Mouse (Mus musculus) adrenal gland, adult (tissue): ENCODE data around the gene Zmynd8.

ENCODE experiments used
- DNase-seq, 2 experiments: peaks; one replicate each; pipeline ENCODE4 v3.0.0; 2022 to 2023; ENCODE audit warnings: low spot score in 1 of 2; ENCODE audit not compliant: inconsistent age in 2 of 2

The Zmynd8 gene

DNA sequence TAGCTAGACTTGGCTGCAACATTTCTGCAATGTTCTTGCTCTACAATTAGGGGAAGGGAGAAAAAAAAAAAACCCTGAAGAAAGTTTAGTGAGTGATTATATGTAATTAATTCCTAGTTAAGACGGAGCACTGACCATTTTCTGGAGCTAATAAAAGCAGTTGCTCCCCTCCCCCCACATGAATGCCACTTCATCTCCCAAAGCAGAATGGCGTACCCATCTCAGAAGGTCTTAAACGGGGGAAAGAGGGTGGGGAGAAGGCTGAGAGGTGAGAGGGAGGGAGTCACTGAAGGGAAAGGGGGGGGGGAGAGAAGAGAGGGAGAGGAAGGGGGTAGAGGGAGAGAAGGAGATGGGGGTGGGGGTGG lies 17.6 kb downstream of the Zmynd8 start:
- no peak for DNase-seq

DNA sequence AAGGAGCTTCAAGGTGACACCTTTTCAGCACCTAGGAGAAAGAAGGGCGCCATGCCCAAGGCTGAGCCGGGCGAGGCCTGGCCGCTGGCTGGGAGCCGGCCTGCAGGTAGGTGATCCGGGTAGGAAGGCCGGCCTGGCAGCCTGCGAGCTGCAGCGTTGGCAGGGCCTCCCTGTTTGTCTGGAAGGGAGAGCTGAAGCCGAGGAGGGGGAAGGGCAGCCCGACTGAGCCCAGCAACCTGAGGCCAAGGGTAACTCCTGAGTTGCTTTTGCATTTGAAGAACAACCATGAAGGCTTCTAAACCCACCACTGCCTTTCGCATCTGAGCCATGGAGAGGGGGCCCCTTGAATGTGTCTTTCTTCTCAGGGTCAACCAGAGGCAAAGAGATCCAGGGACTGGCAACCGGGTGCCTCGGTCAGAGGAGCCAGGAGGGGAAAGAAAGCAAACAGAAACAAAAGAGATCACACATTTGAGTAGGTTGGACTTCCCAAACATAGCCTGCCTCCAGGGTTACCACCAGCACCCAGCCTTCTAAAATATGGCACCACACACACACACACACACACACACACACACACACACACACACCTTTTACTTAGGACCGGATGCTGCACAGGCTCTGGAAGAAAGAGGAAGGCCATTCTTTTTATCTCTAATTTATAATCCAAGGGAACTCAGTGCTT lies 18.2 kb downstream of the Zmynd8 start:
- peak; percentile 80 to 93 for DNase-seq

DNA sequence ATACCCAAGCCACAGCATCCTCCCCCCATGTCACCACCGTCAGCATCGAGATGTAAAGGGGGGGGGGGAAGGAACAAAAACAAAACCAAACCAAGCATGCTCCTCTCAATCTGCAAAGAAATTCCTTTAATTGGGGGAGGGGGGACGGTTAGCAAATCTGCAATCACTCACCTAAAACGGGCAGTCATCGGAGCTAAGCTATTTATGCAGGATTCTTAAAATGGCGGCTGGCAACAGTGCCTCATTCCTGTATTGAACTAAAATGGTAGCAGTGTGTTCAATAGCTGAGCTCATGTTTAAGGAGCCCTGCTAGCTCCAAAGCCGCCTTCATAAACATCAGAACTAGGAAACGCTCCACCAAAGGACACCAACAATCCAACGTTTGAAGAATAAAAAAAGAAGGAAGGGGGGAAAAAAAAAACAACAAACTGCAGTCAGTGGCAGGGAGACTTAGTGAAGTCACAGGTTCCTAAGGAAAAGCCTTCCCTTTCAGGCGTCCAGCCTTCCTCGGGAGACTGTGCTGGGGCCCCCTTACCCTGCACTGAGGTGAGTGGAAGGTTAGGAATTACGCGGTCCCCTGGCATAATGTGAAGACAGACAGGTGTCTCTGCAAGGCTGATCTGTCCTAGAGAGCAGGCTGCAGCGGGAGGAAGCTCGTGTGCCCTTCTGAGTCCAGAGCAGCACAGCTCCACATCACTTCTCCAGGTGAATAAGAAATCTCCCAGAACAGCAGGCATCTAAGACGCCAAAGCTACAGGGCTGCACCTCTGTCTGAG lies 19.2 kb downstream of the Zmynd8 start:
- peak; percentile 36 to 73 for DNase-seq

DNA sequence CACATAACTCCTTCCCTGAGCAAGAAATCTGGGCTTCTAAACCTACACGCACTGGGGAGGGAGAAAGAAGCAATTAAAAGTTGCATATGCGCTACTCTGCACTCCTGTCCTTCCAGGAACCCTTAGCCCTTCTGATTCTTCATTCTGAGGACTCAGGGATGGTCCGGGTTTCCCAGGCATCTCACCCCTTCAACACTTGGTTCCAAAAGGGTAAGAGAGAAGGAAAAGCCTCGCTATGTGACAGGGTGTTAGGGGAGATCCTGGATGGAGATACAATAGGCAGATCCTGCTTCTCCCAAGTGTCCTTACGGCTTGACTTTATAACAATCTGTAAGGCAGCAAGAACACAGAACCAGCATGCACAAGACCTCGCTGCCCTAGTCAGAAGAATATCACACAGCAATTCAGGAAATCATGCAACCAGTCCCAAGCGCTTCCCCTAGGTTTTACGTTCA lies 19.9 kb downstream of the Zmynd8 start:
- peak in 1 of 2 experiments; percentile 56 for DNase-seq

DNA sequence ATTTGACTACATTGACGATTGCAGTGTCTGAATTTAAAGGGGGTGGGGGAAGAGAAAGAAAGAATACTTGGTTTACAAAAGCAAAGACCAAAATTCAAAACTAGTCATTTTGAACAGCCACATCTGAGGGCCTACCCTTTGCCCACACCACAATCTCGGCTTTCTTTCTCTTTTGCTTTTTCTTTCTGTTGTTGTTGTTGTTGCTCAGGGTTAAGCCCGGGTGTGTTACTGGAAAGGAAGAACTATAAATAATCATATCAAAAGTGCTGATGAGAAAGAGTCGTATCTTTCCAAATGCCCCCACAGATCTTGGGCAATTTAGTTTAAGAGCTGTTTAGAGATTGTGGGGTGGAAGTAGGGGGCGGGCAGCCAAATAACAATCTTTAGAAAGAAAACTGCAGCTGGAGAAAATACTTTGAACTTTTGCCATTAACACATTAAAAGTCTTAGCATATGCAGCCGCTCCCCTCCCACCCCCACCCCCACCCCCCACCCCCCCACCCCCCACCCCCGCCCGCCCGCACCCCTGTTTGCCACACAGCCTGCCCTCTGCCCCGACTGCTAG lies 20.7 kb downstream of the Zmynd8 start:
- peak in 1 of 2 experiments; percentile 29 for DNase-seq

DNA sequence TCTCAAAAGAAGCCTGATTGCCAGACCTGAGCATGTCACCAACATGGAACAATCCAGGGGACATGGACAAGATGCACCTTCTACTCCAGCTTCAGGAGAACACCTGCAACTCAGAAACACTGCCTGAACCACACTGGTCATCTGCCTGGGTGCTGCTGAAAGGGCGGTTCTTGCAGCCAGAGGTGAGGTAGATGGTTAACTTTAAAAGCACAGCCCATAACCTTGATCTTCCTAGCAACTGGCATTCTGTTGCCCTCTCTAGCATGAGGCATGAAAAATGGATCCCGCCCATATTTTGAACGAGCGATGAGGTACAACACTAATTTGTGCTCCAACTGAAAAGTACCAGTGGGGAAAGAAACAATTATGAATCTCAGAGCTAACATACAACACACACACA lies 21.6 kb downstream of the Zmynd8 start:
- DNase-seq, result peak; percentile 35 to 69

DNA sequence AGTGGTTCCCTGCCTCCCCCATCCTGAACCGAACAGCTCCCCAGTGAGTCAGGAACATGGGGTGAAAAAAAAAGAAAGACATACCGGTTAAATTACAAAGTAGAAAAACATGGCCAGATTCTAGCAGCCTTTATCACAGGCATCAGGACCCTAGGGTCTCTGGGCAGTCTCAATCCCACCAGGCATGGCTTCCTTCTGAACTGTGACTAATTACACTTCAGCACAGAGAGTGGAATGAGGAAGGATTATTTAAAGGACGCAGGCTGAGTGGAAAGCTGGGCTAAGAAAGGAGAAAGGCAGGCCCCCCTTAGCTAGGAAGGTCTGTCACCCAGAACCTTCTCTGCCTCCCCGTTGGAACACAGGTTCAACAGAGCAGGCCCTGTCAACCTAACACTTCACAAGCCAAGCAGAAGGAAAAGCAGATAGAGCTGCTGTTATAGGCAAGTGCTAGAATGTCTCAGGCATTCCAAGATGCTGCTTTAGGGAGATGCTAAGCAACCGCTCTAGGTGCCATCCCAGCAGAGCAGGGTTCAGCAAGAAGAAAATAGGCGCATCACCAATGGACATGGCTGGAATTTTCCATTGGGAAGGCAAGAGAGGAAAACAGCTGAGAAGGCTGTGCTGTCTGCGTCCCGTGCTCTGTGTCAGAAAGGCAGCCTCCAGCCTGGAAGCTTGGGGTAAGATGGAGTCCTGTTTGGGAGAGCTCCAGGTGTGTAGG lies 22.5 kb downstream of the Zmynd8 start:
- DNase-seq, result peak; percentile 36 to 71

DNA sequence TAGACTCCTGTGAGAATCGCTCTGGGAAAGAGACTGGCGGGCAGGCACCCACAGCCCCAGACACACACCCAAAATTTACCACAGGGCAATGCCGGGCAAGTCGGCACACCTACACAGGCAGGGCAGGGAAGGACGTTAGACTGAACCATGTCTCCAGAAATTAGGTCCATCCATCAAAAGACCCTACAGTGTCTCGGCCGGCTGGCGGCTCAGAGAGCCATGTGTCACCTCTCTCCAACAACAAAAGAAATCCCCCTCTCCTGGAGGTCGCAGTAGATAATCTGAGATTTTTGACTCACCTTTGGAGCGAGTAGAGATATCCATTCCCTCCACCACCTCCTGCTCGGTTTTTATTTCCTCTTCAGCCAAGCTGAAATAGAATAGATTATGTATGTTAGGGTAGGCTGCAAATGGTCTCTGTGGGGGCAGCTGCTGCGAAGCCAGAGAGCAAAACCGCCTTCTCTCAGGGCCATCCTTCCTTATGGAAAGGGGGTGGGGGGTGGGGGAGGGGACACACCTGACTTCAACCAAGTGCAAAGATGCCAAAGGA lies 23.3 kb downstream of the Zmynd8 start:
- DNase-seq, result no peak

DNA sequence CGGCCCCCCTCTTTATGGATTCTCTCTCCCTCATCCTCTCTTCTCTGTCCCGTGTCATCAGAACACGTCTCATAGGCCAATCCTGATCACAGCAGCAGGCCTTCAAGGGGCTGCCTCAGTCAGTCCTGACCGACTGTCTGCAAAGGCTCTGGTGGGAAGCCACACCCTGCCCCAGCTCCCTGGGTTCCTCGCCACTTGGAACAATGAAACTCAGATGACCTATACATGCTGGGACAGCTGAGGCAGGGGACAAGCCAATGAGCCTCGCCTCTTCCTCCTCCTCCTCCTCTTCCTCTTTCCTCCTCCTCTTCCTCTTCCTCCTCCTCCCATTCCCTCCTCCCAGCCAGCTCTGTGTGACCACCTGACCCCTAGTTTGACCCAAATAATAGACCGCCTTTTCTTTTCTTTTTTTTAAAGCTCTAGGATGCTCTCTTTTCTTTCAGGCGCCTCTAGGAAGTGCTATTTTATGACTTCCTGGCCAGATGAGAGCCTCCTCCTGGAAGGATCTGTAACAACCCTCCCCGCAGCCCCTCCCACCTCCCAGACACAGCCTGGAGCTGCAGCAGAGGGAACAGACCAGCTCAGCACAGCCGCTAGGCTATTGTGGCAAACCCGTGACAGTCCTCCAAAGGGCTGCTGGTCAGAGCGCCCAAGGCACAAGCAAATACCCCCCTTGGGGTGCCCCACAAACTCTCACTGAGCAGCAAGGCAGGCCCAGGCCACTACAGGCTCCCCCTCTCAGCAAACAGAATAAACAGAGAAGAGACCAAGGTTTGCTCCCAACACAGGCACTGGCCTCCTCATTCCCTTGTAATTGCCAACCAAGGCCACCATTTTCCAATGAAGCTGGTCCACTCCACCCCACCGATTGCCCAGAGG lies 24.1 kb downstream of the Zmynd8 start:
- DNase-seq, result peak; percentile 84 to 91

DNA sequence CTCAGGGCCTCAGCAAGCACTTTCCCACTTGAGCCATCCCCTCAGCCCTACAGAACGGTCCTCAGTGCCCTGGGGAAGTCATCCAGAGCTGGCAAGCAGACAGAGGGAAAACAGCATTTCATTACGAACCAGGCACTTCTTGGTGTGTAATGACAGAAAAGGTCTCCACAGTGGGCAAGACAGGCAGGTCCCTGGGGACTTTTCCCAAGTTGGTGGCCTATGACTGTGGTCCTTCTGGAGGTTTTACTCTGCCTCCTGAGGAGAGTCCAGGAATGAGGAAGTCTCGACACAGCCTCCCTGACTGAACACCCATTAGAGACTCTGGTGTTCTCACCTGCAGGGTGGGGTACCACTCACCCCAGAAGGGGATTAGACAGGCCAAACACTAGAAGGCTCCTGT lies 25.0 kb downstream of the Zmynd8 start:
- no peak for DNase-seq

DNA sequence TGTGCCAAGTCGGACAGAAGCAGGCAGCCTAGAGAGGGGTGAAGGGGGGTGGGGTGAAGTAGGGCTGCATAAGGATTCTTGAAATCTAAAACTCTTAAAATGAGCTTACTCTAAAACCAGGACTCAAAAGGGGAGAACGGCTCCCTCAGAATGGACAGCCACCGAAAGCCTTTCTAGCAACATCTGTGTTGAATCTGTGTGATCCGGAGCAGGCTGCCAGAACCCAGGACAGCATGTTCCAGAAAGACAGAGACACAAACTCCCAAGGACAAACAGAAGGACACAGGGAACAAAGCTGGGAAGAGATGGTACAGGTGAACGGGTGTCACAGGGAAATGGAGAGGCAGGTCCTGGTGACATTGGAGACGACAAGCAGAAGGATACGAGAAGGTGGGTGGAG lies 25.6 kb downstream of the Zmynd8 start:
- peak; percentile 84 to 87 for DNase-seq

DNA sequence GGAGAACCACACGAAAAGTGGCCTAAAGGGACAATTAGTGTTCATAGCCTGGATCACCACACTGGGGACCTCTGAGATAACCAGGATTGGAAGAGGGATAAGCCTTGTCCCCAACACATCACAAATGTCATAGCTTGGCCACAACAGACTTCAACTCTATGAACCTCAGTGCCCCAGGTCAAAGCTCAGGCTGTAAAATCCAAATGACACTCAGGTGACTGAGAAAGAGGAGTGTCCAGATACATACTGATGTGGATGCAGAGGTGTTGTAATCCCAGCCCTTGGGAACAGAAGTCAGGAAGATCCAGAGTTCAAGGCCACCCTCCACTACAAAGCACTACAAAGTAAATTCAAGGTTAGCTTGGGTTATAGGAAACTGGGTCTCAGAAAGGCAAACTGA lies 29.6 kb downstream of the Zmynd8 start:
- peak in 1 of 2 experiments; percentile 54 for DNase-seq

DNA sequence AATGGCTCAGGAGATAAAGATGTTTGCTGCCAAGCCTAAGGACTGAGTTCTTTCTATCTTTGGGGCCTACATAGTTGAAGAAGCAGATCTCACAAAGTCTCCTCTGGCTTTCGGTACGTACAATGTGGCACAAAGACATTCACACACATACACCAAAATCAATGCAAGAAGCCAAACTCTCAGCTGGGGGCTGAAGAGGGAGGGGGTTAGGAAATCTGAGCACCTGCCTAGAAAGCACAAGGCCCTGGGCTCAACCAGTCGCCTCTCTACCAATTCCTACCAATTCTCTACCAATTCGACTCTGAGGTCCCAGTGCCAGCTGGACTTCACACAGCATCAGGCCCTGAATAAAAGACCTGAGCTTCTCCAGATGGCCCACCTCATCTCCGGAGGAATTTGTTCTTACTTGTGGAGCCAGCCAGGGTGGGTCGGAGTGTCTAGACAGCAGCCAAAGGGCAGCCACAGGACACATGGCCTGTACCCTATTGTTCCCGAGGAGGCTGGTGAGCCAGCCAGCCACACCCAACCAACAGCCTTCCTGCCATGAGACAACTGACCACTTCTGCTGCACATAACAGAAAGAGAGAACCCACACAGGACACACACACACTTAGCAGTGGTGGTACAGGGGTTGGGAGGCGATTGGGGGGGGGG lies 30.2 kb downstream of the Zmynd8 start:
- DNase-seq, result peak in 1 of 2 experiments; percentile 73

DNA sequence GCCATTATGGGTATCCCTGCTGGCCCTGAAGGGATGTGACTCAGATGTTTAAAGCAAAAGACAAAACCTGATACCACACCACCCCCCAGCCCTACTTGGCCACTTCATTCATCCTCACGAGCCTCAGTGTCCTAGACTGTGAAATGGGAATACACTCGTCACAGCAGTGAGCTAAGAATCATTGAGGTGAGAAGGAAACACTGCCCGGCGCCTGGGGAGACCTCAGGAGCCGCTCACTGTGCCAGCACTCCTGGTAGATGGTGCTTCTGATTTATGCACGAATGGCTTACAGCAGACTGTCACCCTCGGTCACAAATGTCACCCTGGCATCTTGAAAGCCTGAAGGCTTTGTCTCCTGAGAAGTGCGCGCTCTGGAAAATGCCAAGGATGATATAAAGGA lies 31.3 kb downstream of the Zmynd8 start:
- no peak for DNase-seq

DNA sequence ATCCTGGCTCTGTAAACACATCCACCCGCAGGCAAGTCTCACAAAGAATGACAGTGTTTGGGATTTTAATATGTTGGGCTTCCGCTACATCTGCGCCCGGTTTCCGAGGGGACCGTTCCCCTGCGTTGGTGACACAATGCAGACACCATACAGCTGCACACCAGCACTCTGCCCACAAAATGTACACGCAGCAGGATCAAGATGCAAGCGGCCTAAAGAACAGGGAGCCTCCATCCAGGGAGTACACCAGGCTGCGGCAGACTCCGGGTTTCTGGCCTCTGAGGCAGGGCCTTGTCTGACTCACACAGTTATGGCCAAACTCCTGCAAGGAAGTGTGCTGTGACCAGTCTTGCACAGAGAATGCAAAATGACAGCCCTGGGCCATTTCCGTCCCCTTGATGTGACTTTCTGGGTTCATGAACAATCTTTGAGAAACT lies 31.8 kb downstream of the Zmynd8 start:
- peak; percentile 67 to 82 for DNase-seq

DNA sequence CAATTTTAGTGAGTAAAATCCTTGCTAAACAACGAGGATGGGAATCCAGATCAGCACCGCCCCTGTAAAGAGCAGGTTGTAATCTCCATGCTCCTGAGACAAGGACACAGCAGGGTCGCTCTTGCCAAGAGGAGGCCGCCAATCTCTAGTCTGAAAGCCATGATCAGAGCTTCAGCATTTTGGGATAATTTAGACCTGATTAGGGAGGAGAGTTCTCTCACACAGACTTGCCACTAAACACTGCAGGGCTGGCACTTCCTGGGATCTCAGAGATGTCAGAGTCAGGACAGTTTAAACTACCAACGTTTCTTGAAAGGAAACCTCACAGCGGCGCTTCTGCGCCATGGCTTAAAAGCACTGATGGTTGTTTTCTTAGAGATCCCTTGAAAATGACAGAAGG lies 32.4 kb downstream of the Zmynd8 start:
- peak in 1 of 2 experiments; percentile 76 for DNase-seq

DNA sequence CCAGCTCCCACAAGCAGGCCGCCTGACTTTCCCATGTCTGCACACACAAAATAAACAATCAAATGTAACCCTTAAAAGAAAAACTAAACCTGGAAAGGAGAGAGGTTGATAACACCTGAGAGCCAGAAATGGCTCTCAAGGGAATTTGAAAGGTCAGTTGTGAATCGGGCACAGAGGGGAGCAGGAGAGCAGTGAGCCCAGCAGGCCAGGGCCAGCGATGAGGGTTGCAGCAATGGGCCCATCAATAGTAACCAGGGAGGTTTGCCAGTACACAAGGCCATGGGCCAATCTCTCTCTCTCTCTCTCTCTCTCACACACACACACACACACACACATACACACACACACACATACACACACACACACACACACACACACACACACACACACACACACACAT lies 34.0 kb downstream of the Zmynd8 start:
- peak in 1 of 2 experiments; percentile 64 for DNase-seq

DNA sequence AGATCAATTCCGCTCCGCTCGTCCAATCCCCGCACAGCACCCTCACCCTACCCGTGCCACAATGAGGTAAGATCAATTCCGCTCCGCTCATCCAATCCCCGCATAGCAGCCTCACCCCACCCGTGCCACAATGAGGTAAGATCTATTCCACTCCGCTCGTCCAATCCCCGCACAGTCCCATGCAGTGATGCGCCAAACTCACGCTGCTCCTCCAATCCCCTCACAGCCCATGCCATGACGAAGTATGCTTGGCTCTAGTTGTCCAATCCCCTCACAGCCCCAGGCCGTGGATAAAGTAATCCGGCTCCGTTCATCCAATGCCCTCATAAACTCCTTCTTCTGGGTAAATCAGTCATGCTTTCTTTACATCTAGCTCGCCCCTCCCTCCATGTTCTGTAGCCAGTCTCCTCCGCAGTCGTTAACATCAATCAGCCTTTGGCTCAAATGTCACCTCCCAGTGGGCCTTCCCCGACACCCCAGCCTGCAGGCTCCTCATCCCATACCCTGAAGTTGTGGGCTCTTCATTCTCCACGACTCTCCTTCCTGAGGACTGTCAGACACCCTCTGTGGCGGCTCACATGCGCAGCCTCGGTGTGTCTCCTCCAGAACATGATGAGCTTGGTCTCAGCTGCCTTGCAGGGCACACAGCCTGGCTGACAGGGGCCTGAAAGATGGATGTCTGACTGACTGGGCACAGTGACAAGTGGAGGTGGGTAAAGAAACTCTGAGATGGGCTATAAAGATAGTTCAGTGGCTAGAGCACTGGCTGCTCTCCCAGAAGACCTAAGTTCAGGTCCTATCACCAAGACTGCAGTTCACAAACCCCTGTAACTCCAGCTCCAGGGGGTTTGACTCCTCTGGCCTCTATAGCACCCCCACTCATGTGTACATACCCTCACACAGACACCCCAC lies 36.9 kb downstream of the Zmynd8 start:
- DNase-seq, result no peak
